Mouse (Mus musculus): ENCODE results near the gene Rundc3a.
"Not testable (repeated sequence)": the region's sequence is repeated elsewhere in the genome, so short reads cannot be mapped to it uniquely, and the experiment has no call there.

Gene Rundc3a

DNA sequence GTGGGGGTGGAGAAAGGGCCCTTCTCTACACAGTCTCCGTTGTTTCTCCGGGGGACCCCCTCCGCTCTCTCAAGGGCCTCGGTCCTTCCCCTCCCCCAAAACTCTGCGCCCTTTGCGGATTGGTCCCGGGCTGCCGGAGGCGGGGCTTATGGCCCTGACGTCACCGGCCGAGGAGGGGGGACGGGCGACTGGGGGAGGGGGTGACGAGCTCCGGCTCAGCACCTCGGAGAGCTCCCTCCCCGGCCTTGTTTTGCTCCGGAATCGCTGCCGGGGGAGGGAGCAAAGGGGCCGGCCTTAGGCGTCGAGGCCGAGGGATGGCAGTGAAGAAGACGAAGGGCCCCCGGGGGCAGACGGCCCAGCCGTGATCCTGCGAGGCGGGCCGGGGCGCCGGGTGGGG lies at the start of gene Rundc3a:
Rundc3a (plus strand) TSS at position 166 of the 397 bp plus-strand sequence.
- DNase-seq (ENCODE audit: low read depth, low spot score) = peak; percentile 89

DNA sequence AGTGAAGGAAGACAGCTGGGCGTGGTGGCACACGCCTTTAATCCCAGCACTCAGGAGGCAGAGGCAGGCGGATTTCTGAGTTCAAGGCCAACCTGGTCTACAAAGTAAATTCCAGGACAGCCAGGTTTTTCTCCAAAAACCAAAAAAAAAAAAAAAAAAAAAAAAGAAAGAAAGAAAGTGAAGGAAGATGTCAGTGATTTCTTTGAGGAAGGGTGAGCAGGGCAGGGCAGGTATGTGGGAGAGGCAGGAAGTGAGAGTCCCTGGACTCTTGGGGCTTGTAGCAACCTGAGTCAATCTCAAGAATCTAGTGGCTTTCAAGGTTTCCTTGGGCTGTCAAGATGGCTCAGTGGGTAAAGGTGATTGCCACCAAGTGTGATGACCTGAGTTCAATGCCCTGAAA lies 48.7 kb upstream of the Rundc3a start:
- no peak for DNase-seq (ENCODE audit: low read depth, low spot score)

DNA sequence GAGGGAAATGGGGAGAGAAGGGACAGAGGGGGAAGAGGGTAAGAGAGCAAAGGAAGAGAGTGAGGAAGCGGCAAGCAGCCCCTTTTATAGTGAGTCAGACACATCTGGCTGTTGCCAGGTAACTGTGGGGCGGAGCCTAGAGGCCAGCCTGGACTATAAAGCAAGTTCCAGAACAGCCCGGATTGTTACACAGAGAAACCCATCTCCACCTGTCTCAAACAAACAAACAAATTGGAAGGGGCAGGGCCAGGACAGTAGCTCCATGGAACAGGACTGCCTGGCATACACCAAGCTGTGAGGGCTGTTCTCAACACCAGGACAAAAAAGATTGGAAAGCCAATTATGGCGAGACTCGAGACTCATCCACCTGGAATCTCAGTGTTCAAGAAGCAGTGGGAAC lies 46.3 kb upstream of the Rundc3a start:
- no peak for DNase-seq (ENCODE audit: low read depth, low spot score)

DNA sequence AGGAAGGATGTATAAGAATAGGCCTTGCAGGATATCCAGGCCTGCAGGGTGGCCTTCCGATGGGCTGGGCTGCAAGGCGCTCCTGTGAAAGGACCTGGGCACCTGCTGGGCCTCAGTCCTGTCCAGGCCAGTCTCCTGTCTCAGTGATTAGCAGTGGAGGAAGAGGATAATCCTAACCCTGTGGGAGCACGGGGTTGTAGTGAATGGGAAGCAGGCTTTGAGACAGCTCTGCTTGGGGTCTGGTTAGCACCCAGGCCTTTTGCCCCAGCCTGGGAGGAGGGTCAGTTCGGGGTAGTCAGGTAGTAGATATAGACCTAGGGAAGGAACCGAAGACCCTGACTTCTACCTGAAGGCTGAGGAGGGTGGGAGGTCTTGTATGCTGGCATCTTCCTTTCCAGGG lies 45.5 kb upstream of the Rundc3a start:
- DNase-seq (ENCODE audit: low read depth, low spot score) = no peak

DNA sequence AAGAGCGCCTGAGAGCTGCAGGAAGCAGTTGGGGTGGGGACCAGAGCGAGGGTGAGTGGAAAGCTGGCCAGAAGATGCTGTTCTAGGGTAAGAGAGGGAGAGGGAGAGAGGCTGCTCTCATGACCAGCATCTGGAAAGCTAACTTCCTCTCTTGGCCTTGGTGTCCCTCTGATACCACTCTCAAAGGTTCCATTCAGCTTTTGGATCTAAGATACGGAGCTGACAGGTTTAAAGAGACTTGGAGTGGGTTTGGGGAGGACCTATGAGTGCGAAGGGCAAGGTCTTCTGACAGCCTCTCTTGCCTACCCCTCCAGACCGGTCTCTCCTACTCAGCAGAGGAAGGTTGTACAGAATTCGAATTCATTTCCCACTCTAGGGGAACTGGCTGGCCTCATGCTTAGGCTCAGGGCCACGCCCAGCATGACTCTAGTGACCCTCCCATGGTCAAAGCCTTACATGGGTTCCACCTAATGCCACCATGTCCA lies 45.1 kb upstream of the Rundc3a start:
- DNase-seq (ENCODE audit: low read depth, low spot score) = no peak

DNA sequence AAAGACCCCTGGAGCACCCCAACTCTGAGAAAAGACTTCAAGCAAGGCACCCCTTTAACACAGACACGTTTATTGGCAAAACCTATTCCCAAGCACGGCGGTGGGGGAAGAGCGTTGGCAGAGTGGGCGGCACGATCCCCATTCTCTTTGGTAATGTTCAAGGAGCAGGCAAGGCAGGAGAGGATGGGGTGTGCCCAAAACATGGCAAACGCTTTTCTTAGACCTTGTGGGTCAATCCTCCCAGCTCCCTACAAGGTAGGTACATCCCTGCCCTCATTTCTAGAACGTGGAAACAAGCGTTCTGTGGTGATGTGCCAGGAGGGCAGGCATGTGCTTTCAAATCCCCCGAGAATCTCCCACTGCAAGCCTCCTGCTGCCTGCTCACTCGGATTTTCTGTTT lies 44.4 kb upstream of the Rundc3a start:
- no peak for DNase-seq (ENCODE audit: low read depth, low spot score)

DNA sequence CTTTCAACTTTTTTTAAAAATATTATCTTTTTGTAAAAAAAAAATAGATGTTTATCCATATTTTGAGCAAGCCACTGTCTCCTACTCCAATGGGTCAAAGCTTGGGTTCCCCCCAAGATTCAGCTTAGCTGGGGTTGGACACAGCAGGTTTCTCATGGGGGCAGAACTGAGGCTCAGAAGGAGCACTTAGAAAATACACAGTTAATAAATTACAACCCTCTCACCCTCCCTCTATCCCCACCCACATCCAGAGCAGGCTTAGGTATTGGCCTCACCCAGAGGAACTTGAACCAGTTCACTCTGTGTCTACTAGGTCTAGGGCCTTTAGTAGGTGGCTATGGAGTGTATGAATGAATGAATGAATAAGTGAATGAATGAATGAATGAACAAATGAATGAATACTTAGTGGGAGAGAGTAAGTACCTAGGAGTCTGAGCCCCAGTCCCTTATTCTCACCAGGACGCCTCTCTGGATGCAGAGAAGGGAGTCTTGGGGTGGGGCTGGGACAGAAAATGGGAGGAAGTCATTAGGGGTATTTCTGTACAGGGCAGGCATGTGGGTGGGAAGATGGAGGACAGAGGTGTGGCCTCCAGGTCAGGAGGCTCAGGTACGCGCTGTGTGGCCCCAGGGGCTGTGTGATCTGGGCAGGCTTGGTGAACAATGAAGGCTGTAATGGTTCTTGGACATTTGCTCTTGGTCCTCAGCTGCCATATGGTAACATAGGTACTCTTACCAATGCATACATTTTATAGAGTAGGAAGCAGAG lies 43.8 kb upstream of the Rundc3a start:
- DNase-seq (ENCODE audit: low read depth, low spot score) = no peak

DNA sequence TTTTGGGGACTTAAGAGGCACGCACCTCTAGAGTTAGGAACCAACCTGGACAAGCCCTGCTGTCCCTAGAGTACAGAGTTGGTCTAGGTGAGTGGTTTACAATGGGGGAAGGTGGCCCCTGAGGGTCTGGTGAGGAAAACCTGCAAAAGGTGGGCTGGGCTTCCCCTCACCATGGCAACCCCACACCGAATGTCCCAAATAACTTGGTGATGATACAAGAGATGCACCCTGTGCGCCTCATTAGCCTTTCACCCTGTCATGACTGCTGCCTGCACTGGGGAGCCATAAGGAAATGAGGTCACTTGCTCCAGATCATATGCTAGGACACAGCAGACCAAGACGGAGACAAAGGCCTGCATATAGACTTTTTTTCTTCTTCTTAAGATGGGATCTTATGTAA lies 42.8 kb upstream of the Rundc3a start:
- DNase-seq (ENCODE audit: low read depth, low spot score) = no peak

DNA sequence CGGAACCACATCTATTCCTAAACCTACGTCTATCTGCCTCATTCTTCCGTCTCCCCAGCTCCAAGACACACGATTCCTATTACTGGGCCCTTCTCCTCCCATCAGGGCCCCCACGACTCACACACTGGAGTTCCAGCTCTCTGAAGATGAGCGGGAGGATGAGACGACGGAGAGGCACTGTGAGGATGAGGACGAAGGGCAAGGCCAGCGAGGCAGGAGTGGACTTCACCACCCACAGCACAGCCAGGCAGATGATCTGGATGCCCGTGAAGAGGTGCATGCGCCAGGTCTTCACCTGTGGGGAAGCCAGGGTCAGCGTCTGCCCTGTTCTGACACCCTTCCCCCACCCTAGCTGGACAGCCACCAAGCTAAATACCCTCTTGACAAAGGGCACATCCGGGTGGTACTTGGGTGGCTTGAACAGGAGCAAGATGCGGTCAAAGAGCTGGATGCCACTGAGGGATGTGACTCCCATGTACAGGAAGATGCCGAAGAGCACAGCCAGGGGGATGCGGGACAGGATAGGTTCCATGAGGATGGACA lies 42.2 kb upstream of the Rundc3a start:
- DNase-seq (ENCODE audit: low read depth, low spot score) = no peak

DNA sequence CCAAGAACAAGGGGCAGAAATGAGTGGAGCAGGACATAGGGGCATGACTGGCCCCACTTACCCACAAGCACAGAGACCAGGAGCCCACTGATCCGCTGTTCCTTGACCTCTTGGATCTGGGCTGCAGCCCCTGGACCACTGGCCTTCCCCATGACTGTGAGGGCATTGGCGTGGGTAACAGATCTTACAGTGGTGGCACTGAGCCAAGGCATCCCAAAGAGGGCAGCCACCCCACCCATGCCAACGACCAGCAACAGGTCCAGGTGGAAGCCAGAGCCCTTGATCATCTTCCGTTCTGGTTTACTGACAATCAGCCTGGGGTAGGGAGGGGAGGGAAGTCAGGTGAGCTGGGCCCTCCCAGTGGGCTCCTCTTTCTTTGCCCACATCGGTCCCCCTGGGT lies 40.8 kb upstream of the Rundc3a start:
- no peak for DNase-seq (ENCODE audit: low read depth, low spot score)

DNA sequence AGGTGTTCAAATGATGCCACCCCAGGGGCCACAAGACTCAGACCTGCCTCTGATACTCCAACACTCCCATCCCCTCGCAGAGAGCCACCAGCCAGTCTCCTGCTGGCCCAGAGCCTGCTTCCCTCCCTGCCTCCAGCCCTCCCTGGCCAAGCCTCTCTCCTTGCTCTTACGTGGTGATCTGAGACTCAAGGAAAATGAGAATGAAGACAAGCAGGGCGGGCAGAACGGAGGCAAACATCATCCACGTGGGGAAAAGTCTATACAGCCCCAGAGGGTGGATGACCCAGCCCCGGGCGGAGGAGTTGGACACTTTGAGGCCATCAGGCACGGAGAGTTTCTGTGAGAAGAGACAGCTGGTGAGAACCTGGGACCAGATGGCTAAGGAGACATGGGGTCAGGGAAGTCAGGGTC lies 40.2 kb upstream of the Rundc3a start:
- no peak for DNase-seq (ENCODE audit: low read depth, low spot score)

DNA sequence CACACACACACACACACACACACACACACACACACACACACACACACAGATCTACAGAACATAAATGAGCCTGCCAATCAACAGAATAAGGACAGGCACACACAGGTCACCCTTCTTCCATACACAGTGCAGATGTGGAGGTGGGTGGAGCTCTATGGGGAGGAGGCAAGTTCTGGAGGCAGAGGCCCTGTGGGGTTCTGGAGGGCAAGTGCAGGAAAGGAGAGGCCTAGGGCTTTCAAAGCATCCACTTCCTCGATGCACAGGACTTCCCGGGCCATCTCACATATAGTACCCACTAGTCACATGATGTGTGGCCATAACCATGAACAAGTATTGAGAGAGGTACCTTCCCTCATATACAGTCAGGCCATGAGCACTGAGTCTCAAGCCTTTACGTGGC lies 37.7 kb upstream of the Rundc3a start:
- DNase-seq (ENCODE audit: low read depth, low spot score) = no peak

DNA sequence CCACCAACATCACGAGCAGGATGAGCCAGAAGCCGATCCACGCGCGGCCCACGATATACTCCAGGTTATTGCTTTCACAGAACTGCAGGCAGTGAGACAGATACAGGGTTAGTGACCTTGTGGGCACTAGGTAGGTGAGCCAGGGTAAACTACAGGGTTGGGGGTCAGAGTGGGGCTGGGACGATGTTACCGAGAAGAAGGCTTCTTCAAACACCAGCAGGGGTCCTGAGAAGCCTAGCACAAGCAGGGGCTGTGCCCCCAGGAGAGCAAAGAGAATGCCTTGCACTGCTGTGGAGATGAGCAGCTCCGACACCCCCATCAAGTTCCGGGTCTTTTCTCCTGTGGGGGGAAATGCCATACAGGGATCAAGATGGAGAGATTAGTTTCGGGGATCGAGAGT lies 37.0 kb upstream of the Rundc3a start:
- no peak for DNase-seq (ENCODE audit: low read depth, low spot score)

DNA sequence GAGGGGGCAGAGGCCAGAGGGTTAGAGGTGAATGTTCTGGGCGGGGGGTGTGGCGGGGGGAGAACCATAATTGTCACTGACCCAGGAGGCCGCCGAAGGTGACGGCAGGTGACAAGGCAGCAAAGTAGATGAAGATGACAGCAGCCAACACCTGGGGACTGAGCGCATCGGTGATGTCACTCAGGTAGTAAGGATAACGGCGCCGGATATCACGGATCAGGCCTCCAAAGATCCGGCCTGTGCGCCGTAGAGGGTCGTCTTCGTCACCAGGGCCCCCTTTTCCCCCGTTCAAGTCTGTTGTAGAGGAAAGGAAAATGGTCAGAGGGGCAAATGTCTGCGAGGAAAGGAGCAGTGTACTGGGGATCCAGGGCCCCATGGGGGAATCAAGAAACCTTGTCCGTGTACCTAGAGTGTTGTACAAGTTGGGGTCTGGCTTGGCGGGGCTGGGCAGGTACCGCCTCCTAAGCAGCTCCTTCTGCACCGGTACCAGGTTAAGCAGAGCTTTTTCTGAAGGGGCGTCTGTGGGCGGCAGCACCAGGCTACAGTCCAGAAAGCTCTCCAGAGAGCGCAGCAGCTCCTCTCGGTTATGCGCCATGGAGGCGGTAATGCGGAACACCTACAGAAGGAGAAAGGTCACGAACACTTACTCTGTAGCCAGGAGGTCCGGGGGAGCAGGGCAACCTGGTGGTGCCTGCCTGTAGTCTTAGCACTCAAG lies 36.4 kb upstream of the Rundc3a start:
- DNase-seq (ENCODE audit: low read depth, low spot score) = no peak

DNA sequence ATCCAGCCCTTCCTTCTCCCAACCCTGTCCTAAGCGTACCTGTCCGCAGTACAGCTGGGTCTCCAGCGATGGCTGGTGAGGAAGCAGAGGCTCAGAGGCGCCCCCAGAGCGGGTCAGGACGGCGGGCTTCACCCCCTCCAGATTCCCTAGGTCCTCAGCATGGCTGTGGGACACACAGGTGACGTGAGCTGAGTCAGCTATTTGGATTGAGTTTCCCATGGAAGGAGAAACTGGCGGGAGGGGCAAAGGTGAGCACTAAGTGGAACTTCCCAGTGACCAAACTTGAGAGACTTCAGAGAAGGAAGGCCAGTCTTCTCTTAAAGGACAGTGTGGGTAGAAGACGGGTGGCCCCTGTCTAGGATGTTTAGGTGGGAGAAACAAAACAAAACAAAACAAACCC lies 34.8 kb upstream of the Rundc3a start:
- DNase-seq (ENCODE audit: low read depth, low spot score) = no peak

DNA sequence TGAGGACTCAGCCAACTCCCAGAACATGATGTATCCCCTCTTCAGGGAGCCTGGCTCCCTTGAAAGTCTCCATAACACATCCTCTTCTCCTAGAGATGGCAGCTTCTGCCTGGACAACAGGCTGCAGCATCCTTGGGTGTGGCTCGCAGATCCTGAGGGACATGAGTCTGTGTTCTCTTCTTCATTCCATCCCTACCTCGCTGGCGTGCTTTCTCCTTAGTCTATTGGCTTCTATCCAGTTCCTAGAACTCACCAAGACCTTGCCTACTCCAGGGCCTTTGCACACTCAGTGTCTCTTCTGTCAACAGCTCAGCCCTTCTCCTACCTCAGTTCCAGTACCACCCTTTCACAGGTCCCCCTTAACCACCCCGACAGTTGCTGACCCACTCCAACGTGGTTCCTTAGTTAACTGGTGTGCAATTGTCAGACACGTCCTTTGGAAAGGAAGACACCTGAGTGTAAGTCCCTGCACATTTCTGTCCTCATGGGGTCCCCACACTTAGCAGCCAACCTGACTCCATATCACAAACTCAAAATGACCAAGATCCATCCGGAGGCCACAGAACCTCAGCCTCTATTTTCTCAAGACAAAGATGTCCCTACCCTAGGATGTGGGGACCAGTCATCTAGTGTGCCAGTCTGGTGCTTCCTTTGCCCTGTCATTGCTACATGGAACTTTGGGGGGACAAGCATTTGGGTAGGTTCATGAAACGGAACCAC lies 31.3 kb upstream of the Rundc3a start:
- DNase-seq (ENCODE audit: low read depth, low spot score) = no peak

DNA sequence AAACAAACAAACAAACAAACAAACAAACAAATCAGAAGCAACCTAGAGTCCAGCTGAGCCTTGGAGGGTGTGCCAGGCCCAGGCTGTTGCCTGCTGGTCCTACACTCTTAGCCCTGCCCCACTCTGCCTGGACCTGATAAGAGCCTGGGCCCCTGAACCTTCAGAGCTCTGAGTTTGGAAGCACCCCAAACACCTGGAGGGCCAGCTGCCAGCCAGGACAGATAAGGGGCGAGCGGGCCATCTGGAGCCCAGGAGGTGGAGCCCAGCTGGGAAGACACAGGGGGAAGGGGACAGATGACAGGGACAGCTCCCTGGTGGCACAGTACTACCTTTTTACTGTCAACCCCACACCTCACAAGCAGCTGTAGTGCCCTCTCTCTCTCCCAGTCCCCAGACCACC lies 29.6 kb upstream of the Rundc3a start:
- no peak for DNase-seq (ENCODE audit: low read depth, low spot score)

DNA sequence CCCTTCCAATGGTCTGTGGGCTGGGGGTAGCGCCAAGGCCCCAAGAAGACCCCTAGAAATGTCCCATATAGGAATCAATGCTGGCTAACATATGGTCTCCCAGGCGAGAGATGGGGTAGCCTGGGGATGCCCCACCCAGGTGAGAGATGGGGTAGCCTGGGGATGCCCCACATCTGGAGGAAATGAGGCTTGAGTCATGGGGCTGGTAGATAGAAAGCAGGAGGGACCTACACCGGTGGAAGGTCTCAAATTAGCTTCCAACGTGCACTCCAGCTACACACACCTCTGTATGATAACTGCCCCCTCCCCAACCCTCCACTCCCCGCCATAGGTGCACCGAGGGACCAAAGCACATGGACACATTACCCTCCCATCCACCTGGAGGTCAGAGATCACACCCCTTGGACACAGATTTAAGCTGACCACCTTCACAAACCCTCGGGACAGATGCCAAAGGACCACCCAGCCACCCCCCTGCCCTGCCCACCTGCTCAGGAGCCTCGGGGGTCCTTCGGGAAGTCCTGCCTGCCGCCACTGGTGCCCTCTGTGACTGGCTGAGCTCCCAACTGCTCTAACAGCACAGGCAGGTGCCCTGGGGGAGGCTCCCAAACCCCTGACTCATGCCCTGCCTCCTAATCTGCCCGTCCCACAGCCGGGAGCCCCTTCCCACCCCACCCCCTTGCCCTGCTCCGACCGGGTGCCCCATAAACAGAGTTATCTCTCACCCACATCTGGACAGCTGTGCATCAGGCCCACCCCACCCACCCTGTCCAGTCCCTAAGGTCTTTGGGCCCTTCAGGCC lies 28.4 kb upstream of the Rundc3a start:
- DNase-seq (ENCODE audit: low read depth, low spot score) = no peak

DNA sequence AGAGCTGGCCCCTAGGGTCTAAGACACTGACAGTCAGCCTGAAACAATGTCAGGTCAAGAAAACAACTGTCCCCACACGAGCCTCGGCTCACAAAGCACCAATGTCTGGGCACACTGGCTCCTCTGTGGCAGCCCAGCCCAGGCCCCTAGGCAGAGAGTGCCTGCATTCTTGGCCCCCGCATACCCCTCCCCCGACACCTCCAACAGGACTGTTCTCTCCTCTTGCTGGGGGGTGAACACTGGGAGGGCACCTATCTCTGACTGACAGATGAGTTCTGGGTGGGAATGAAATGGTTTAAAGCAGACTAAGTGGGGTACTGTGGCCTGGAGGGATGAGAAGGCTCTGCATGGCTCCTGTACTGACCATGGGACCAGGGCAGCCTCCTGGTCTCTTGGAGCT lies 27.5 kb upstream of the Rundc3a start:
- no peak for DNase-seq (ENCODE audit: low read depth, low spot score)

DNA sequence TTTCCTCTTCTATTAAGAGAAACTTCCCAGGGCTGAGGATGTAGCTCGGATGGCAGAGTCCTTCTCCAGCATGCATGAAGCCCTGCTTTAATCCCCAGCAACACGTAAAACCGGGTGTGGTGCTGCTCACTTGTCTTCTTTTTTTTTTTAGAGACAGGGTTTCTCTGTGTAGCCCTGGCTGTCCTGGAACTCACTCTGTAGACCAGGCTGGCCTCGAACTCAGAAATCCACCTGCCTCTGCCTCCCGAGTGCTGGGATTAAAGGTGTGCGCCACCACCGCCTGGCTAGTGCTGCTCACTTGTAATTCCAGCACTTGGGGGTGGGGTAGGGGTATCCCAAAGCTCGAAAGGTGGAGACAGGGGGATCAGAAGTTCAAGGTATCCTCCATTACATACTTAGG lies 27.1 kb upstream of the Rundc3a start, which contains the start of gene Slc4a1:
Slc4a1 (minus strand) TSS at position 101 of the 400 bp plus-strand sequence.
- DNase-seq (ENCODE audit: low read depth, low spot score) = not testable (repeated sequence)

All from brain, embryonic 18.5 days (tissue).